Mouse (Mus musculus) MEL (cell line): ENCODE results near the gene Sik1. TPM values are rescaled to one million over a fixed set of nuclear protein-coding genes. Genes with fewer than 3 reads are reported as not detected.

Experiments used
- DNase-seq: peaks from one replicate; pipeline ENCODE4 v3.0.0; 2011; ENCODE audit warnings: low read depth, low spot score
- H3K27ac ChIP-seq: 2 replicates; pipeline ENCODE4 v1.5.1; 2012; ENCODE audit warnings: low read depth, mild to moderate bottlenecking, control low read depth, low read length, moderate library complexity; ENCODE audit not compliant: control insufficient read depth
- H3K27me3 ChIP-seq, 2 experiments: fragments of 150-350 bp in 1 of 2; sonication (generic) in 1 of 2; 2 replicates each; pipeline ENCODE4 v1.6.1; 2012; ENCODE audit warnings: low read length in 2 of 2, mild to moderate bottlenecking in 2 of 2, improper control_type of control experiment in 1 of 2, moderate library complexity in 1 of 2; ENCODE audit not compliant: insufficient read depth in 2 of 2, control insufficient read depth in 1 of 2
- H3K36me3 ChIP-seq, 2 experiments: 2 replicates each; pipeline ENCODE4 v1.6.1; 2012 to 2014; ENCODE audit warnings: low read length in 2 of 2, improper control_type of control experiment in 1 of 2, inconsistent platforms in 1 of 2, mild to moderate bottlenecking in 1 of 2; ENCODE audit not compliant: insufficient read depth in 2 of 2, control insufficient read depth in 1 of 2
- H3K4me1 ChIP-seq, 2 experiments: fragments of 150-350 bp in 1 of 2; sonication (generic) in 1 of 2; 2 replicates each; pipeline ENCODE4 v1.6.1; 2012; ENCODE audit warnings: low read length in 2 of 2, improper control_type of control experiment in 1 of 2, mild to moderate bottlenecking in 1 of 2; ENCODE audit not compliant: insufficient read depth in 2 of 2, control insufficient read depth in 1 of 2
- H3K4me3 ChIP-seq, 2 experiments: fragments of 150-350 bp in 1 of 2; sonication (generic) in 1 of 2; 2 replicates each; pipeline ENCODE4 v1.5.1; 2012; ENCODE audit warnings: low read depth in 2 of 2, low read length in 2 of 2, mild to moderate bottlenecking in 2 of 2, moderate library complexity in 2 of 2, control low read depth in 1 of 2, improper control_type of control experiment in 1 of 2; ENCODE audit not compliant: control insufficient read depth in 1 of 2, insufficient read depth in 1 of 2
- H3K79me2 ChIP-seq: 2 replicates; pipeline ENCODE4 v1.6.1; 2012; ENCODE audit warnings: mild to moderate bottlenecking, low read length, moderate library complexity; ENCODE audit not compliant: control insufficient read depth, poor library complexity, insufficient read depth
- H3K9ac ChIP-seq: 2 replicates; pipeline ENCODE4 v1.6.1; 2012; ENCODE audit warnings: low read depth, mild to moderate bottlenecking, control low read depth, low read length, moderate library complexity; ENCODE audit not compliant: control insufficient read depth, poor library complexity, severe bottlenecking
- H3K9me3 ChIP-seq: fragments of 150-350 bp; sonication (generic); replicated peaks from 2 replicates; pipeline ENCODE4 v1.6.1; 2012; ENCODE audit warnings: mild to moderate bottlenecking, low read length, improper control_type of control experiment, moderate library complexity; ENCODE audit not compliant: insufficient read depth
- CHD1 ChIP-seq: IDR thresholded peaks from 2 replicates; pipeline ENCODE4 v1.6.1; 2012; ENCODE audit warnings: low read depth, mild to moderate bottlenecking, inconsistent platforms, low read length, improper control_type of control experiment
- CTCF ChIP-seq, 3 experiments: IDR thresholded peaks in 2 of 3; conservative IDR thresholded peaks in 1 of 3; 2 replicates each; pipeline ENCODE4 v1.5.1; 2011 to 2012; ENCODE audit warnings: low read length in 3 of 3, low read depth in 2 of 3, mild to moderate bottlenecking in 2 of 3, improper control_type of control experiment in 1 of 3, inconsistent platforms in 1 of 3, mixed read lengths in 1 of 3, moderate library complexity in 1 of 3; ENCODE audit not compliant: control insufficient read depth in 1 of 3, insufficient read depth in 1 of 3, poor library complexity in 1 of 3, severe bottlenecking in 1 of 3
- ETS1 ChIP-seq: IDR thresholded peaks from 2 replicates; pipeline ENCODE4 v1.6.1; 2012; ENCODE audit warnings: low read depth, mild to moderate bottlenecking, inconsistent platforms, low read length, improper control_type of control experiment, moderate library complexity
- GATA1 ChIP-seq: IDR thresholded peaks from 2 replicates; pipeline ENCODE4 v1.6.1; 2011; ENCODE audit warnings: low read depth, low read length, improper control_type of control experiment
- HCFC1 ChIP-seq: IDR thresholded peaks from 2 replicates; pipeline ENCODE4 v1.6.1; 2012; ENCODE audit warnings: low read depth, mild to moderate bottlenecking, inconsistent platforms, low read length, improper control_type of control experiment, moderate library complexity
- KAT2A ChIP-seq: conservative IDR thresholded peaks from 2 replicates; pipeline ENCODE4 v1.6.1; 2012; ENCODE audit warnings: low read depth, low read length, improper control_type of control experiment, inconsistent platforms
- MAFK ChIP-seq: IDR thresholded peaks from 2 replicates; pipeline ENCODE4 v1.6.1; 2011; ENCODE audit warnings: low read depth, mild to moderate bottlenecking, low read length, improper control_type of control experiment, borderline replicate concordance
- MAX ChIP-seq: IDR thresholded peaks from 2 replicates; pipeline ENCODE4 v1.6.1; 2011; ENCODE audit warnings: low read length, improper control_type of control experiment
- MEF2A ChIP-seq: IDR thresholded peaks from 2 replicates; pipeline ENCODE4 v1.6.1; 2014; ENCODE audit warnings: low read depth, mild to moderate bottlenecking, inconsistent platforms, low read length, improper control_type of control experiment; ENCODE audit not compliant: poor library complexity, insufficient replicate concordance, severe bottlenecking; ENCODE audit errors: extremely low read depth
- NELFE ChIP-seq: IDR thresholded peaks from 2 replicates; pipeline ENCODE4 v1.6.1; 2011; ENCODE audit warnings: low read depth, low read length, improper control_type of control experiment
- NRF1 ChIP-seq: IDR thresholded peaks from 2 replicates; pipeline ENCODE4 v1.6.1; 2014; ENCODE audit warnings: low read depth, mild to moderate bottlenecking, inconsistent platforms, low read length, improper control_type of control experiment, moderate library complexity; ENCODE audit not compliant: poor library complexity, insufficient read depth, severe bottlenecking
- POLR2AphosphoS2 ChIP-seq: IDR thresholded peaks from 2 replicates; pipeline ENCODE4 v1.6.1; 2011; ENCODE audit warnings: low read length, improper control_type of control experiment
- POLR2AphosphoS5 ChIP-seq: IDR thresholded peaks from 2 replicates; pipeline ENCODE4 v1.6.1; 2012; ENCODE audit warnings: low read depth, borderline replicate concordance, mild to moderate bottlenecking, inconsistent platforms, low read length, moderate library complexity, mixed read lengths
- RCOR1 ChIP-seq: IDR thresholded peaks from 2 replicates; pipeline ENCODE4 v1.6.1; 2012; ENCODE audit warnings: low read depth, mild to moderate bottlenecking, inconsistent platforms, low read length, improper control_type of control experiment
- TAL1 ChIP-seq: IDR thresholded peaks from 2 replicates; pipeline ENCODE4 v1.6.1; 2012; ENCODE audit warnings: mild to moderate bottlenecking, inconsistent platforms, low read length, moderate library complexity, mixed read lengths
- TCF12 ChIP-seq: IDR thresholded peaks from 2 replicates; pipeline ENCODE4 v1.6.1; 2014; ENCODE audit warnings: low read depth, mild to moderate bottlenecking, inconsistent platforms, low read length, improper control_type of control experiment, moderate library complexity
- ZMIZ1 ChIP-seq: IDR thresholded peaks from 2 replicates; pipeline ENCODE4 v1.6.1; 2012; ENCODE audit warnings: low read depth, mild to moderate bottlenecking, inconsistent platforms, low read length, improper control_type of control experiment, moderate library complexity
- ZNF384 ChIP-seq: IDR thresholded peaks from 2 replicates; pipeline ENCODE4 v1.6.1; 2012; ENCODE audit warnings: low read depth, mild to moderate bottlenecking, inconsistent platforms, low read length, improper control_type of control experiment
- polyA plus RNA-seq, 2 experiments: library from polyadenylated mRNA; stranded (reverse) in 1 of 2; unstranded in 1 of 2; fragments of >175 nt in 1 of 2; fragments of >200 nt in 1 of 2; gene quantifications; 2 replicates each; pipeline versions ENCODE4 v1.2.1 to v1.2.4; 2012; ENCODE audit warnings: low replicate concordance in 2 of 2, low read depth in 1 of 2; ENCODE audit not compliant: insufficient read length in 2 of 2, insufficient read depth in 1 of 2, missing spikeins in 1 of 2
- total RNA-seq: library from RNA; depleted of rRNA; stranded (reverse); fragments of 300-350 nt; gene quantifications from 2 replicates; pipeline ENCODE4 v1.2.3, GENCODE M21; 2012

The Sik1 gene
- total and polyA plus RNA-seq, 3 experiments: 5.5 to 10.4 TPM; not detected in 1

GRCm38 (mm10) chr17:31870931-31871421 lies 15.4 kb upstream of the Sik1 start:
- H3K9me3 ChIP-seq: no peaks in the 10 kb centered on the region
- no peak overlapping the region for H3K4me3 ChIP-seq
- no peaks in the 10 kb centered on the region for H3K79me2 ChIP-seq
- no peak overlapping the region for H3K27ac ChIP-seq
- no peak overlapping the region for H3K9ac ChIP-seq
- TF ChIP-seq POLR2AphosphoS2 (no peak), NRF1 (no peak), NELFE (no peak), TAL1 (no peak), ZNF384 (no peak), KAT2A (no peak), MAX (no peak), CTCF (IDR thresholded peaks at IDR 0.05 in 2 of 3, conservative IDR thresholded peaks at IDR 0.05 in 1 of 3; ENCODE audit: control insufficient read depth in 1 of 3, insufficient read depth in 1 of 3, low read depth in 2 of 3, low read length in 3 of 3, poor library complexity in 1 of 3, severe bottlenecking in 1 of 3) (no peak)
- H3K27me3 ChIP-seq: no peaks in the 10 kb centered on the region; a peak in 1 of 4 replicates
- H3K36me3 ChIP-seq: no peaks in the 10 kb centered on the region; a peak in 1 of 4 replicates
- peak; percentile 43 for DNase-seq
- peaks cover 0 to 5% of the 10 kb centered on the region in 2 experiments; a peak in 1 of 4 replicates for H3K4me1 ChIP-seq

DNA sequence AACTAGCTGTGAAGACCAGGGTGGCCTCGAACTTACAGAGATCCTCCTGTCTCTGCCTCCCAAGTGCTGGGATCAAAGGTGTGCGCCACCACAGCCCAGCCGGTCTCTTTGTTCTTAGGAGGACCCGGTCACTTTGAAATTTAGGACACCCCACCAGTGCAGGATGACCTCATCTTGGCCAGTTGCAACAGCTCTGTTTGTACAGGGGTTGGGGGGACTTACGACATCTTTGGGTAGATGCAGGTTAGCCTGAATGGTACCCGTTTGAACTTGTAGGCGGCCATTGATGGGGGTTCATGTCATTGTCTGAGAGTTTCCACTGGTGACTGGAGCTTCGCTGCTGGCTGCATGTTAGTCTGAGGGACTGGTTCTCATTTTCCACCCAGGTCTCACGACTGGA lies 14.8 kb upstream of the Sik1 start:
- Histone ChIP-seq H3K4me1 (peaks cover 0 to 5% of the 10 kb centered on the region in 2 experiments; a peak in 1 of 4 replicates), H3K27me3 (no peaks in the 10 kb centered on the region; a peak in 1 of 4 replicates), H3K27ac (no peak overlapping the region), H3K36me3 (no peaks in the 10 kb centered on the region; a peak in 1 of 4 replicates), H3K9me3 (no peaks in the 10 kb centered on the region), H3K4me3 (no peak overlapping the region), H3K79me2 (no peaks in the 10 kb centered on the region), H3K9ac (no peak overlapping the region)
- TF ChIP-seq POLR2AphosphoS5 (no peak), ETS1 (no peak), ZMIZ1 (no peak), CHD1 (no peak), ZNF384 (no peak), TCF12 (no peak), TAL1 (no peak), MEF2A (no peak), NELFE (no peak), MAFK (no peak), GATA1 (no peak), HCFC1 (no peak), RCOR1 (no peak)
- DNase-seq: no peak
